Mouse (Mus musculus): ENCODE results near the gene Atp5c1. TPM values are rescaled to one million over a fixed set of nuclear protein-coding genes. Genes with fewer than 3 reads are reported as not detected.

Gene Atp5c1
- 384 and 464 TPM in 2 replicates for total RNA-seq (2017)

DNA sequence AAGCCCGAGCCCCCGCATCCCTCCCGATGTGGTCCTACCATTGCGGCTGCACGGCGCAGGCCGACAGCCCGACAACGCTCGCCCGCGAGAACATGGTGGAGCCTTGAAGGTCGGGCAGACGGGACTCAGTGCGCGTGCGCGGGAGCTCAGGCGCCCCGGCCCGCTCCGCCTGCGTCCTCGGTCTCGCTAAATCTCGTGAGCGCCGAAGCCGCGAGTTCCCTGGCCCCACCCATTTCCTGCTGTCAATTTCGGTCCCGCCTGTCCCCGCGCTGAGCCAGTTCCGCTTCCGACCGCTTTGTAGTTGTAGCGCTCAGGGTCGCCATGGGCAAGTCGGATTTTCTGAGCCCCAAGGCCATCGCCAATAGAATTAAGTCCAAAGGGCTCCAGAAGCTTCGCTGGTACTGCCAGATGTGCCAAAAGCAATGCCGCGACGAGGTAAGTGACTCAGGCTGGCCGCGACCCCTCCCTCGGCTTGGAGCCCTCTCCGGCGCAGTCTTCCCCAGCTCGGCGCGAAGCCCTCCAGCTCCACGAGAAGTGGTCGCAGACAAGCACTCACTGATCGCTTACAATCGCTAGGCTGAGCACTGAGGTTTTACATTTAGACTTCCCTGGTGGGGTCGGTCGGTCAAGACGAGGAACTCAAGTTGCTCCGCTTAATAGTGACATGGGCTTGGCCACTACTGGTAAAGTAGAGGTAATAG, at the start of gene Atp5c1, which contains the start of gene Kin:
Gene Atp5c1 (minus strand): TSS at position 201 of the 701 bp plus-strand sequence.
Gene Kin (plus strand): TSS at position 284 of the 701 bp plus-strand sequence.
- peak; percentile 93 to 98 for ATAC-seq (replicated peaks in 1 of 2; ENCODE audit: insufficient read depth in 1 of 2, low FRiP score in 2 of 2, low TSS enrichment in 1 of 2, low read depth in 1 of 2, poor library complexity in 2 of 2, severe bottlenecking in 2 of 2)

DNA sequence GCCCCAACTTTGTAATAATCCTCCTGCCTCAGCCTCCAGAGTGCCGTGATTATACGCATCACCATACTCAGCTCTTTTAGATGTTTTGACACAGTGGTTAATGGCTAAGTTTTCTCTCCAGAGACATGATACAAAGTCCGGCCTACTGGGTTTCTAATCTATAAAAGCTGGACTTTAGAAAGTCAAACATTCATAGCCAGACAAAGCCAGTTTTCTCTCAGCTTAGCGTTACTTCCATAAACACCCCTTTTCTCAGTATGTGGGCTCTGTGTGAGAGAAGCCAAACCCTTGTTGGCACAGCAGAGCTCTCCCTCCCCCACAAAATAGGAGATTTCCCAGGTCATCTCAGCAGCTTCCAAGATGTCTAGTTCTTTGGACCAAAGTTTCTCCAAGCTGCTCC, 48.3 kb upstream of the Atp5c1 start:
- ATAC-seq (replicated peaks in 1 of 2; ENCODE audit: insufficient read depth in 1 of 2, low FRiP score in 2 of 2, low TSS enrichment in 1 of 2, low read depth in 1 of 2, poor library complexity in 2 of 2, severe bottlenecking in 2 of 2) = no peak

DNA sequence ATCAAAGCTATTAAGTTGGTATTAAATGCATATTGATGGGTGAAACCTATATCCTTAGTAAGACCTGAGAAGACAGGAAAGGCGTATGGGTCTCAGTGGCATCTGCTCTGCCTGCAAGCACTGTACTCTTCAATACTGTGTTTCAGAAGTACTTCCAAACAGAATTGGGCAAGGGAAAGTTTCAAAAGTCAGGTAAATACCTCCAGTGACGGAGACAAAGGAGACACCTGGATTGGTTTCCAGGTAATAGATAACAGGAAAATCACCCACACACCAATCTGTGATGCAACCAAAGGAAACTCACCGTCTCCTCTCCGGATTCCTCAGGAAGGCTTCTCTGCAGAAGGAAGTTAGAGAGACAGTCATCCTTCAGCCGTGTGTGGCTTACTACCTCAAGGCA, 47.2 kb upstream of the Atp5c1 start:
- ATAC-seq (replicated peaks in 1 of 2; ENCODE audit: insufficient read depth in 1 of 2, low FRiP score in 2 of 2, low TSS enrichment in 1 of 2, low read depth in 1 of 2, poor library complexity in 2 of 2, severe bottlenecking in 2 of 2) = no peak

DNA sequence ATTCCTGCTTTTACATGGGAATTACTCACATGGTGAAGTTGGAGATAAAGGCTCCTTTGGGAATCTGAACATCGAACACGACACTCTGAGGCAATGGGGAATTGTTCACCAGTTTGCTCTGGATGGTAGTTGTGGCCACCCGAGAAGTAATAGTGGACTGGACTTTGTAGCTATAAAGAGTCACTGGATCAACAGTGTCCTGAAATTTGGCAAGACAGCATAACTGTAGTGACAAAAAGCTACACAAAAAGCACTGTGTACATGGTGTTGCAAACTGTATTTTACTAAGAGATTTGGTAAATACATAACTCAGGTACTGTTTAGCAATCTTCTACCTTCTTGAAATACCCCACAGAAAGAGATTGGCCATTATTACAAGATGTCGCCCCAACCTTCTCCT, 45.8 kb upstream of the Atp5c1 start:
- ATAC-seq (replicated peaks in 1 of 2; ENCODE audit: insufficient read depth in 1 of 2, low FRiP score in 2 of 2, low TSS enrichment in 1 of 2, low read depth in 1 of 2, poor library complexity in 2 of 2, severe bottlenecking in 2 of 2) = no peak

DNA sequence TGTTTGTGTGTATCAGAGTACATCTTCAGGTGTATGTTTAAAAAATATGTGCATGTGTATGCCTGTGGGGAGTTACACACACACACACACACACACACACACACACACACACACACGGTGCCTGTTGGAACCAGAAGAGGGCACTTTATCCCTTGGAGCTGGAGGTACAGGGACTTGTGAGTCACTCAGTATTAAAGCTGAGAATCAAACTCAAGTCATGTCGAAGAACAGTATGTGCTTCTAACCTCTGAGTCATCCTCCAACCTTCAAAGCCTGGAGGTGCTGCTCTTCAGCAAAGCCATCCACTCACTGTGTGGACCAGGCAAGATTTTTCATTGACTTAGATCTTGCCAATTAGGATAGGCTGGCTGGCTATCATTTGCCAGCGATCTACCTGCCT, 41.5 kb upstream of the Atp5c1 start:
- ATAC-seq (replicated peaks in 1 of 2; ENCODE audit: insufficient read depth in 1 of 2, low FRiP score in 2 of 2, low TSS enrichment in 1 of 2, low read depth in 1 of 2, poor library complexity in 2 of 2, severe bottlenecking in 2 of 2) = no peak

DNA sequence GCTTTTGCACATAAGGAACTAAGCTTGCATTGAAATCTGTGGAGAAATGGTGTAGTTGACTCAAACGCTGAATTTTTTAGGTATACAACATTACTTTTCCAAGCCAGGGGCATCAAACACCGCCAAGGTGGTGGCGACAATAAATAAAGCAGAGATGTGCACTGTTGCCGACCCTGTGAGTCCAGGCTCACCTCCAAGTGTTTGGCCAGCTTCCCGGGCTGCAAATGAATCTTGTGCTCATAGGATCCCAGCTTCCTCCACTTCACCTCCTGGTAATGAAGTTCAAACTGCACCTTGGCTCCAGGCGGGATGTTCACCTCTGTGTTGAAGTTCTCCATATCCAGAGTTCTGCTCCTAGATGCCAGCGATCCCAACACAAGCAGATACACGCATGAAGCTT, 39.0 kb upstream of the Atp5c1 start:
- no peak for ATAC-seq (replicated peaks in 1 of 2; ENCODE audit: insufficient read depth in 1 of 2, low FRiP score in 2 of 2, low TSS enrichment in 1 of 2, low read depth in 1 of 2, poor library complexity in 2 of 2, severe bottlenecking in 2 of 2)

DNA sequence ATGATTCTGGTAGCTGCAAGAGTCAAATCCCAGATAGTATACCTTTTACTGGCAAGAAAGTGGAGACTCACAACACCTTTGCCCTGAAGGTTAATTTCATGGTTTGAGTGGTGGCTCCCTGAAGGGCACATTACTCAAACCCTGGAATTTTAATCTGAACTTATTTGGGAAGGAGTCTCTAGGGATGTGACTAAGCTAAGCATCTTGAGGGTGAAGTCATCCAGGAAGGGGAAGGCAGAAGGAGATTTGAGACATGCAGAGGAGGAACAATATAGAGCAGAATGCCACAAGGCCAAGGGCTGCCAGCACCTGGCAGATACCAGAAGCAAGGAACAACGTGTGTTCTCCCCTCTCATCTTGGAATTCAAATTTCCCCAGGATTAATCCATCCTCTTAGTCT, 38.4 kb upstream of the Atp5c1 start:
- ATAC-seq (replicated peaks in 1 of 2; ENCODE audit: insufficient read depth in 1 of 2, low FRiP score in 2 of 2, low TSS enrichment in 1 of 2, low read depth in 1 of 2, poor library complexity in 2 of 2, severe bottlenecking in 2 of 2) = no peak

DNA sequence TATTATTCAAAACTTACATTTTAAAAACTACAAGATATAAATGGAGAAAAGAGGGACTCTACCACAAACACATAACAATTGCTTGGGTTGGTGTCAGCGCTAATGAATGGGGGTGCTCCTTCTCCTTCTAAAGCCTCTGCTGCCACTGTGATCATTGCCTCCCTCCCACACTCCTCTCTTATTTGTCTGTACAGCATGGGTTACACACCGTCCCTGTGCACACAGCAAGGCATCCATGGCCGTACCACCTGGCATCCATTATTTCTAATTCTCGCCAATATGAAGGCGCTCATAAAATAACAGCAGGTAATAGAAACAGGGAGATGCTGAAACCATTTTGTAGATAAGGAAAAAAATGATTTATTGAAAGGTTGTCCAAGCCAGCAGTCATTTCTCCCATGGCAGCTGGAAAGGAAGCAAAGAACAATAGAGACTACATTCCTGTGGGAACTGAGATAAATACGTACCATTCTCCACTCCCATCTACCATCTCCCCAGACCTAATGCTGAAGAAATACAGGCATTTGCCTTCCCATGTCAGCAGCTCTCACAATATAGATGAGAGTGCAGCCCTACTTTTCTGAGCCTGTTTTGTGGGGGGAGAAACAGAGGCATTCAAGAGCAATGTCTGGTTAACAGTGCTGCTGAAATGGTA, 28.4 kb upstream of the Atp5c1 start:
- ATAC-seq (replicated peaks in 1 of 2; ENCODE audit: insufficient read depth in 1 of 2, low FRiP score in 2 of 2, low TSS enrichment in 1 of 2, low read depth in 1 of 2, poor library complexity in 2 of 2, severe bottlenecking in 2 of 2) = no peak

DNA sequence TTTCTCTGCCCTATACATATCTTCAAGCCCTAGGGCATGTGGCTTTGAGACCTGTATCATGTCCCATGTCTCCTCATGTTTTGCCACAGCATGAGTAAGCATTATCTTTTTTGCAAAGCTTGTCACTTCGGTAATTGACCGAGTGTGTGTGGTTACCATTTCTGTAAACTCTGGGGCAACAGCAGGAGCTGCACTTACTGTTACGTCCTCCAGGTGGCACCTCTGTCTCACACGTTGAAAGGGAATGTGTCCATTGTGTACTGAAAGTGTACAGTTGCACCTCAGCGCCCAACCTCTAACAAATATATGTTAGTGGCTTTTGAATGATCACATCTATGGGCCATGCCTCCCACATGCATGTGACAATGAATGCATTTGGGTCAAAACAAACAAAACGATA, 20.9 kb upstream of the Atp5c1 start:
- peak; percentile 89 to 92 for ATAC-seq (replicated peaks in 1 of 2; ENCODE audit: insufficient read depth in 1 of 2, low FRiP score in 2 of 2, low TSS enrichment in 1 of 2, low read depth in 1 of 2, poor library complexity in 2 of 2, severe bottlenecking in 2 of 2)

DNA sequence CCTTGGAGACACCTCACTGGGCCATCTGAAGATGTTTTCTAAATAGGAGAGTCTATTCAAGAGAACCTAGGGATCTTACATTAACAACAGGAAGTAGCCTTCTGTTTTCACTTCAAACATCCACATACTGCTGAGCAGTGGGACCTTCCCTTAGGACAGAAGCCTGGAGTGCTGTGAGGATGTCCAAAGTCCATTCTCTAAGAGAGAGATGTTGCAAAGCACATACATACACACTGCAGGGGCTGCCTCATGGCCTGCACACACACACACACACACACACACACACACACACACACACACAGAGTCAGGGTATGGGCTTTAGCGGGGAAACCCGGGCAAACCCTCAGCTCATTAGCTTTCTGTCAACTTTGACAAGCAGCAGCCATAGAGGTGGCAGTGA, 20.2 kb upstream of the Atp5c1 start:
- no peak for ATAC-seq (replicated peaks in 1 of 2; ENCODE audit: insufficient read depth in 1 of 2, low FRiP score in 2 of 2, low TSS enrichment in 1 of 2, low read depth in 1 of 2, poor library complexity in 2 of 2, severe bottlenecking in 2 of 2)

DNA sequence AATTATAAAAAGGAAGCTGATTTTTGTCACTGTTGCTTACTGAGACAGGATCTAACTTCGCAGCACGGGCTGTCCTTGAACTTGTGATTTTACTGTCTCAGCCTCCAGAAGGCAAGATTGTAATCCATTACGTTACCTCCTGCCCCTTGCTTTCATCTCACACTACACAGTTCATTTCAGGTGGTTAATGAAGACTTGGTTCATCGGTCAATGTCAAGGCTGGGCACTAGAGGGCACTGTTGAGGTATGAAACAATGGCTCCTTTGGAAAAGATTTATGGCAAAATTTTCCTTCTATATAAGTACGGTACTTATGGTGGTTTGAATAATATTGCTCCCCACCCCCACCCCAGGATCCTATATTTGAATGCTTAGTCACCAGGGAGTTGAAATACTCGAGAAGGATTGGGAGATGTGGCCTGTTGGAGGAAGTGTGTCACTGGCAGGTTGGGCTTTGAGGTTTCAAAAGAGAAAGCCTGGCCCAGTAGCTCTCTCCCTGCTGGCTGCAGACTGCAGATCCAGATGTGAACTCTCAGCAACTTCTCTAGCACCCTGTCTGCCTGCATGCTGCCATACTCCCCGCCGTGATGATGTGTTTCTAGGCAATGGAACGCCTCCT, 18.4 kb upstream of the Atp5c1 start:
- peak; percentile 23 to 59; a peak in 2 of 4 replicates for ATAC-seq (replicated peaks in 1 of 2; ENCODE audit: insufficient read depth in 1 of 2, low FRiP score in 2 of 2, low TSS enrichment in 1 of 2, low read depth in 1 of 2, poor library complexity in 2 of 2, severe bottlenecking in 2 of 2)

DNA sequence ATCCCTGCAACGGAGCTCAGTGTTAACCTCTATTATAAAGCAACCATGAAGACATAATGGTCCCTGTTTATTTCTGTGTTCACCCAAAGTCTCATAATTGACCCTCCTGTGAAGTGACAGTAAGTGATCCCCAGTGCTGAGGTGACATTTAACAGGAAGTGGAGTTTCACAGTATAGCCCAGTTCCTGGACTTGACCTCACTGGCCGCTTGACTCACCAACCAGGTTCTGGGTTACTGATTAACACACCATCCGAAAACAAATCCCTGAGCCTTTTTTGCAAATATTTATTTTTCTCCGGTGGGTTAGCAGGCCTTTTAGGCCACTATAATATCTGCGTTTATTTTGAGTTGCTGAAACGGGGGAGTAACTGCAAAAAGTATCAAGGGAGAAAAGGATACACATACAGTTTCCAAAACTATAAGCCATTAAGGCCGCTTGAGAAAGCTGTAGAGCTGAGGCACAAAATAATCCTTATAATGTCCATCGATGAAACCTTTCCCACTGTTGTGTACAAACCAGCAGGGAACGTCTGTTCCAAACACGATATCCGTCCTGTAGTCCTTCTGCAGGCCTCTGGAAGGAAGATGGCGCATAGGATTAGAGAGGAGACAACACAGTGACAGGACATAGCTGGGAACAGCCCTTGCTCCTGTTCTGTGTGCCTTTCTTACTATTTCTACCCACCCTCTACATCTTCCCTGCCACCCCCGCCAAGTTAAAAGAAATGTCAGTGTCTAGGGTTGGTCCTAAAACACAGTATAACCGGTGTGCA, 14.2 kb upstream of the Atp5c1 start:
- ATAC-seq (replicated peaks in 1 of 2; ENCODE audit: insufficient read depth in 1 of 2, low FRiP score in 2 of 2, low TSS enrichment in 1 of 2, low read depth in 1 of 2, poor library complexity in 2 of 2, severe bottlenecking in 2 of 2) = no peak

DNA sequence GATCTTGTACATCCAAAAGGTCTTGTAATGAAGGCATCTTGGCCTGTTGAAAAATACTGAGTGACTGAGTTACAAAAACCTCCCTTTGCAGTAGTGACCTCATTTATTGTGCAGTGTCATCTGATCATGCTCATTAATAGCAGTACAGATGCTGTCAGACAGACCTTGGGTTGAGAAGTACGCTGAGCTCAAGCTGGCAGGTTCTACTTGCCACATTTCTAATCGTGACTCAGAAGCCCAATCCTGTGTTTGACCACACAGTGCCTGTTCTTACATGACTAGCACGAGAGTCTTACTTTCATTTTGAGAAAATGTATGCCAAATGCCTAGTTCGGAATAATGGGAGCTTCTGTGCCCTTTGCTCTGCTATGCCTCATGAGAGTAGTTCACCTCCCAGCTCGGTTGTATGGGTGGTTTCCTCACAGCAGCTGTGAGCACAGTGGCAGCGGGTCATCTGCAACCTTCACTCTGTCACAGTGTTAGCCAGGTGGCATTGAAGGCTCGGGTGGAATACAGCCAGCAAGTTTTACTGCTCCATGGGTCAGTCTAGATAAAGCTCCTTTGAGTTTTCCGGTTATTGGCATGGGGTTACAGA, 7.0 kb upstream of the Atp5c1 start:
- ATAC-seq (replicated peaks in 1 of 2; ENCODE audit: insufficient read depth in 1 of 2, low FRiP score in 2 of 2, low TSS enrichment in 1 of 2, low read depth in 1 of 2, poor library complexity in 2 of 2, severe bottlenecking in 2 of 2) = no peak

DNA sequence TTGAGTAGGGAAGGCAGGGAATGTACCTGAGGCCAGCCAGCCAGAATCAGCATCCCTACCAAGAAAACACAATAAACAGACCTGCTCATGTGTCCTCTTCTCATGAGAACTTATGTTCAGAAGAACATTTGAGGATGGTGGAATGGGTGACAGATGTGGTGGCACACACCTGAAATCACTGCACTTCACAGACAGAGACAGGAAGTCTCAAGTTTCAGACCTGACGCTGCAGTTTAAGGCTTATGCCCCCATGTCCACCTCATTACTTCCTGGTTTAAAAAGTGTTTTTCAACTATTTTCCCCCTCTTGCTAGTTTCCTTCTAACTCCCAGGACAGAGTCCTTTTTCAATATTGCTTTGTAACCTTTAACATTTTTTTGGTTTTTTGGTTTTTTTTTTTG, 2.4 kb upstream of the Atp5c1 start:
- no peak for ATAC-seq (replicated peaks in 1 of 2; ENCODE audit: insufficient read depth in 1 of 2, low FRiP score in 2 of 2, low TSS enrichment in 1 of 2, low read depth in 1 of 2, poor library complexity in 2 of 2, severe bottlenecking in 2 of 2)

DNA sequence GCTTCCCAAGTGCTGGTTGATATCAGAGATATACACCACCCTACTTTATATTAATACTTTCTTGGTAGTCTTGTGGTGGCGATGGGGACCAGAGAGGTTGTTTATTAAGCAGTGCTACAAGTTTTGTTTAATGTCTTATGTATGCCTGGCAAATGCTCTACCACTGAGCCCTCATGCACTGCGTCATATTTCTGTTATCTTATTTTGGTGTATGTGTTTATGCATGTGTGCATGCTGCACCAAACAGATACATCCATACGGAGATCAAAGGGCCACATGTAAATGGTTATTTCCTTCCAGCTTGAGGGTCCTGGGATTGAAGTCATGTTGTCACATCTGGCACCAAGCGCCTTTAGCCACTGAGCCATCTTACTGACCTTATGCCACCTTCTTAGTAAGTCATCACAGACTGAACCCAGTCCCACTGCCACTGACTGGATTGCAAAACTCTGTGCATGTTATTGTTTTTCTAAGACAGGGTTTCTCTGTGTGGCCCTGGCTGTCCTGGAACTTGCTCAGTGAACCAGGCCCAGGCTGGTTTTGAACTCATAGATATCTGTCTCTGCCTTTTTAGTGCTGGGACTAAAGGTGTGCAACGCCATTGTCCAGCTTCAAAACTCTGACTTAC, 1.3 kb upstream of the Atp5c1 start:
- no peak for ATAC-seq (replicated peaks in 1 of 2; ENCODE audit: insufficient read depth in 1 of 2, low FRiP score in 2 of 2, low TSS enrichment in 1 of 2, low read depth in 1 of 2, poor library complexity in 2 of 2, severe bottlenecking in 2 of 2)

DNA sequence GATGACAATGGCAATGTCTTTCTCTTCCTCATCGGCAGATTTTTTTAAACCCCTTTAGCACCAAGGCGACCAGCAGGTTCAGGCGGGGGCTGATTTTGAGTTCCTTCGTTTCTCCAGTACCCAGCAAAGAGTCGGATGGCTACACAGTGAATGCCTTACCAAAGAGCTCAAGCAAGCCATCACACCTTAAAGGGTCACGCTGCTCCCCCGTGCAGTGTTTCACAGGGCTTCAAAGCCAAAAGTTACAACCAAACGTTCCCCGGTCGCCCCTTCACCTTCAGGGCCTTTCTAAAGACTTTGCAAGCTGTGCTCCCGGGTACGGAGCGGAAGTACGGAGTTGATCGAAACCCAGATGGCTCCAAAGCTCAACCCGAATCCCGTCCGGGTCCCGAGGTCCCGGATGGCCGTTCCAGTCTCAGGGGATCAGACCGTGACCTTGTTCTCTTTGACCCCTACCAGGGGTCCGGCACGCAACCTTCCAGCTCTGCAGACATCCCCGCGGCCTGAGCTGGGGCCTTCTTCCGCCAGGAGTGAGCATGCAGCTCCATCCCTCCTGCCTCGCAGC, 483 bp downstream of the Atp5c1 start:
- peak in 1 of 2 experiments; percentile 39; a peak in 1 of 4 replicates for ATAC-seq (replicated peaks in 1 of 2; ENCODE audit: insufficient read depth in 1 of 2, low FRiP score in 2 of 2, low TSS enrichment in 1 of 2, low read depth in 1 of 2, poor library complexity in 2 of 2, severe bottlenecking in 2 of 2)

DNA sequence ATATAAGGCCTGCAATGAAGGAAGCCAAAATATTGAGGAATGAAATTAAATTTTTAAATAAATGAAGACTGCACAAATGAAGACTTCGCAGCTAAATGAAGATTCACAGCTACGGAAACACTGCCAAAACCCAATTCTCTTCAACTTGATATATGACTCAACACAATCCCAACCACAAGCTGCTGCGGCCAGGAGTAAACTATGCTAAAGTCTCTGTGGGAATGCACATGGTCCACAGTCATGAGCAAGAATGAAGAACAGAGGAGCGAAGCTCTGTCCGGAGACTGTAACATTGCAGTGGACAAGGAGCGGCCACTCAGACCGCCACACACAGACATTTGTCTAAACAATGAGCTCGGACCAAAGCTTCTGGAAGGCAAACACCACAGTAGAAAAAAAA, 3.6 kb downstream of the Atp5c1 start:
- no peak for ATAC-seq (replicated peaks in 1 of 2; ENCODE audit: insufficient read depth in 1 of 2, low FRiP score in 2 of 2, low TSS enrichment in 1 of 2, low read depth in 1 of 2, poor library complexity in 2 of 2, severe bottlenecking in 2 of 2)
